Mouse (Mus musculus) thymus, adult 2 months (tissue): ENCODE results near the gene Slamf6. TPM values are rescaled to one million over a fixed set of nuclear protein-coding genes. Genes with fewer than 3 reads are reported as not detected.

Source experiments
- DNase-seq: peaks from one replicate; pipeline ENCODE4 v3.0.0; 2021
- H3K27ac ChIP-seq: fragments of 200-500 bp; 2 replicates; pipeline ENCODE4 v1.5.1; 2012; ENCODE audit warnings: low read length, control low read depth; ENCODE audit not compliant: control insufficient read depth, insufficient read depth
- H3K27me3 ChIP-seq: fragments of 200-500 bp; 2 replicates; pipeline ENCODE4 v1.6.1; 2012; ENCODE audit warnings: mild to moderate bottlenecking, low read length, moderate library complexity, mixed read lengths; ENCODE audit not compliant: control insufficient read depth, insufficient read depth
- H3K36me3 ChIP-seq: fragments of 200-500 bp; 2 replicates; pipeline ENCODE4 v1.6.1; 2012; ENCODE audit warnings: mild to moderate bottlenecking, low read length, moderate library complexity; ENCODE audit not compliant: control insufficient read depth, insufficient read depth
- H3K4me1 ChIP-seq: fragments of 200-500 bp; replicated peaks from 2 replicates; pipeline ENCODE4 v1.6.1; 2012; ENCODE audit warnings: low read length; ENCODE audit not compliant: control insufficient read depth, insufficient read depth
- H3K4me3 ChIP-seq: fragments of 200-500 bp; 2 replicates; pipeline ENCODE4 v1.5.1; 2012; ENCODE audit warnings: mild to moderate bottlenecking, low read length, control low read depth, moderate library complexity; ENCODE audit not compliant: control insufficient read depth, insufficient read depth
- CTCF ChIP-seq: fragments of 200-500 bp; IDR thresholded peaks from 2 replicates; pipeline ENCODE4 v1.5.1; 2012; ENCODE audit warnings: mild to moderate bottlenecking, control low read depth, low read length, moderate library complexity, borderline replicate concordance; ENCODE audit not compliant: control insufficient read depth, poor library complexity, insufficient read depth; ENCODE audit errors: extremely low read depth
- POLR2A ChIP-seq: fragments of 200-500 bp; IDR thresholded peaks from 2 replicates; pipeline ENCODE4 v1.6.1; 2012; ENCODE audit warnings: mild to moderate bottlenecking, low read length, control low read depth, moderate library complexity; ENCODE audit not compliant: control insufficient read depth, poor library complexity, insufficient read depth; ENCODE audit errors: extremely low read depth
- WGBS: fragments of 180-500 bp; shearing (Covaris S2); methylation state at CpG from one replicate; pipeline ENCODE4 v1.1.7; 2018; 5-methylcytosine and 5-hydroxymethylcytosine counted together
- polyA plus RNA-seq: library from polyadenylated mRNA; depleted of rRNA; stranded (reverse); fragments of >200 nt; gene quantifications from 2 replicates; pipeline ENCODE4 v1.2.3, GENCODE M21; 2012

Slamf6 gene
- polyA plus RNA-seq, 1 experiment, result 52.0 TPM

GRCm38 (mm10) chr1:171957411-171957810 lies 40.1 kb downstream of the Slamf6 start:
- peaks cover 21% of the 10 kb centered on the region for H3K4me1 ChIP-seq
- TF ChIP-seq POLR2A (no peak), CTCF (no peak)
- H3K36me3 ChIP-seq, result no peaks in the 10 kb centered on the region
- no peak for DNase-seq
- no peak overlapping the region for H3K4me3 ChIP-seq
- H3K27me3 ChIP-seq, result no peaks in the 10 kb centered on the region
- 5% methylated on average over 2 of the region's 2 CpGs for WGBS
- H3K27ac ChIP-seq, result no peak overlapping the region

DNA sequence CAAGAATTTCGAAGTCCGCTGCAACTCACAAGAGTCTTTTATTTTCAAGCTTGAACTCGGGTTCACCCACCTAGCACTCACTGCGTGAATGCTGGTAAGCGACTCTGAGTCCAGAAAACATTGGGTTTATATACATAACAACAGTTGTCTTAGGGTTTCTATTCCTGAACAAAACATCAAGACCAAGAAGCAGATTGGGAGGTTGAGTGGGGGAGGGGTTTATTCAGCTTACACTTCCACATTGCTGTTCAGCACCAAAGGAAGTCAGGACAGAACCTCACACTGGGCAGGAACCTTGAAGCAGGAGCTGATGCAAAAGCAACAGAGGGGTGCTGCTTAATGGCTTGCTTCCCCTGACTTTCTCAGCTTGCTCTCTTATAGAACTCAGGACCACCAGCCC lies 43.4 kb downstream of the Slamf6 start:
- TF ChIP-seq CTCF, result no peak
- TF ChIP-seq POLR2A, result no peak
- no peak for DNase-seq
- Histone ChIP-seq H3K4me1 (peaks cover 24% of the 10 kb centered on the region), H3K27me3 (no peaks in the 10 kb centered on the region), H3K36me3 (no peaks in the 10 kb centered on the region), H3K27ac (peak overlapping the region; percentile 46; the same call in 1 of the 2 replicates), H3K4me3 (no peak overlapping the region)
- WGBS, result 95% methylated on average over 5 of the region's 5 CpGs

DNA sequence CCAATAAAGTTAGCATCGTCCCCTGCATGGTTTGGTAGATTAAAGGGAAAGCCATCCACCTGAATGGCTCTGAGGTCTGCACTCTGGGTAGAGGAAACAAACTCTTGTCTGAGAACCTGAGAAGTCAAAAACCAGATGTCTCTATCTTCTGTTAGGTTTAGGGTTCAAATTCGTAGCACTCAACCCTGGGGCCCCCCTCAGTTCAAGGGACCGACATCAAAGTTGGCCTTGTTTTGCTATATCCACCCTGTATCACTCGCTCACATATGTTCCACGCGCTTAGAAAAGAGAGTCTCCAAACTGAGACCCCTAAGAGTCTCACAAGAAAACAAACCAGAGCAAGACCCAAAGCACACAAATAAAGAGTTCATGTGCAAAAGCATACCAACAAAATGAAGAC lies 44.4 kb downstream of the Slamf6 start:
- Histone ChIP-seq H3K4me3 (no peak overlapping the region), H3K36me3 (no peaks in the 10 kb centered on the region), H3K4me1 (peaks cover 27% of the 10 kb centered on the region), H3K27me3 (no peaks in the 10 kb centered on the region), H3K27ac (peak overlapping the region; percentile 54)
- WGBS, result 17% methylated on average over 6 of the region's 6 CpGs
- no peak for TF ChIP-seq CTCF
- no peak for TF ChIP-seq POLR2A
- DNase-seq, result peak; percentile 56

GRCm38 (mm10) chr1:171963613-171964012 lies 46.3 kb downstream of the Slamf6 start:
- no peak for TF ChIP-seq POLR2A
- WGBS, result 7% methylated on average over 6 of the region's 6 CpGs
- peaks cover 28% of the 10 kb centered on the region for H3K4me1 ChIP-seq

GRCm38 (mm10) chr1:171966054-171966790 lies 48.9 kb downstream of the Slamf6 start:
- Histone ChIP-seq H3K27ac (peak overlapping the region; percentile 84), H3K36me3 (no peaks in the 10 kb centered on the region), H3K4me1 (peaks cover 21% of the 10 kb centered on the region), H3K27me3 (no peaks in the 10 kb centered on the region), H3K4me3 (no peak overlapping the region)
- DNase-seq, result peak; percentile 21
- 52% methylated on average over 6 of the region's 6 CpGs for WGBS
- TF ChIP-seq CTCF (no peak), POLR2A (no peak)

More at GRCm38 (mm10) chr1:171963613-171964012, 46.3 kb downstream of the Slamf6 start:
- H3K27ac ChIP-seq, result no peak overlapping the region; the same call in 1 of the 2 replicates
- no peaks in the 10 kb centered on the region for H3K27me3 ChIP-seq
- no peak for DNase-seq
- no peak overlapping the region for H3K4me3 ChIP-seq
- H3K36me3 ChIP-seq, result no peaks in the 10 kb centered on the region

- H3K4me3 ChIP-seq, result no peak overlapping the region
- H3K4me1 ChIP-seq, result peaks cover 17% of the 10 kb centered on the region
- WGBS, result 95% methylated on average over 6 of the region's 6 CpGs
- H3K27ac ChIP-seq, result no peak overlapping the region
- no peaks in the 10 kb centered on the region for H3K36me3 ChIP-seq
- no peaks in the 10 kb centered on the region for H3K27me3 ChIP-seq
- TF ChIP-seq POLR2A, result no peak
- no peak for TF ChIP-seq CTCF
- DNase-seq, result no peak
Observed at GRCm38 (mm10) chr1:171969221-171969620, 51.9 kb downstream of the Slamf6 start.
